Mouse (Mus musculus) ES-CJ7 (cell line): Measurements from ENCODE around the gene Nin.

Source experiments
- DNase-seq: peaks from one replicate; pipeline ENCODE4 v3.0.0; 2011; ENCODE audit warnings: low read depth, low spot score

The Nin gene

GRCm38 (mm10) chr12:70119552-70119951 lies 6.0 kb upstream of the Nin start:
- no peak for DNase-seq

GRCm38 (mm10) chr12:70118721-70119345 lies 5.3 kb upstream of the Nin start:
- DNase-seq: no peak

GRCm38 (mm10) chr12:70117146-70117545 lies 3.6 kb upstream of the Nin start:
- no peak for DNase-seq

GRCm38 (mm10) chr12:70112090-70112383 lies 1.5 kb downstream of the Nin start:
- no peak for DNase-seq

- DNase-seq: peak; percentile 47
These were observed 2.0 kb downstream of the Nin start for GRCm38 (mm10) chr12:70111367-70112089.

GRCm38 (mm10) chr12:70111117-70111366 lies 2.5 kb downstream of the Nin start:
- DNase-seq: peak; percentile 41

GRCm38 (mm10) chr12:70110375-70111116 lies 3.0 kb downstream of the Nin start:
- peak; percentile 6 for DNase-seq

- DNase-seq: no peak
These were observed 3.6 kb downstream of the Nin start for GRCm38 (mm10) chr12:70109921-70110320.

GRCm38 (mm10) chr12:70108104-70108503 lies 5.4 kb downstream of the Nin start:
- DNase-seq: no peak

- no peak for DNase-seq
These were observed 7.0 kb downstream of the Nin start for GRCm38 (mm10) chr12:70106508-70106907.

- DNase-seq: no peak
These were observed 7.6 kb downstream of the Nin start for GRCm38 (mm10) chr12:70105885-70106284.

GRCm38 (mm10) chr12:70104776-70105420 lies 8.6 kb downstream of the Nin start:
- DNase-seq: no peak

GRCm38 (mm10) chr12:70104199-70104598 lies 9.3 kb downstream of the Nin start:
- DNase-seq: no peak

GRCm38 (mm10) chr12:70103257-70103656 lies 10.3 kb downstream of the Nin start:
- DNase-seq: peak; percentile 69

- no peak for DNase-seq
These were observed 11.1 kb downstream of the Nin start for GRCm38 (mm10) chr12:70102426-70102825.

- no peak for DNase-seq
These were observed 11.7 kb downstream of the Nin start for GRCm38 (mm10) chr12:70101823-70102222.

- DNase-seq: no peak
These were observed 15.6 kb downstream of the Nin start for GRCm38 (mm10) chr12:70097901-70098300.

GRCm38 (mm10) chr12:70097316-70097715 lies 16.2 kb downstream of the Nin start:
- no peak for DNase-seq

GRCm38 (mm10) chr12:70093266-70093893 lies 20.1 kb downstream of the Nin start:
- DNase-seq: no peak

GRCm38 (mm10) chr12:70088297-70088696 lies 25.2 kb downstream of the Nin start:
- DNase-seq: no peak

- no peak for DNase-seq
These were observed 28.2 kb downstream of the Nin start for GRCm38 (mm10) chr12:70085351-70085750.

- DNase-seq: no peak
These were observed 29.3 kb downstream of the Nin start for GRCm38 (mm10) chr12:70084198-70084597.
